Mouse (Mus musculus) thymus, adult 2 months (tissue): ENCODE results near the gene Fgf18.

Source experiments
- CTCF ChIP-seq: fragments of 200-500 bp; IDR thresholded peaks from 2 replicates; pipeline ENCODE4 v1.5.1; 2012; ENCODE audit warnings: mild to moderate bottlenecking, control low read depth, low read length, moderate library complexity, borderline replicate concordance; ENCODE audit not compliant: control insufficient read depth, poor library complexity, insufficient read depth; ENCODE audit errors: extremely low read depth
- POLR2A ChIP-seq: fragments of 200-500 bp; IDR thresholded peaks from 2 replicates; pipeline ENCODE4 v1.6.1; 2012; ENCODE audit warnings: mild to moderate bottlenecking, low read length, control low read depth, moderate library complexity; ENCODE audit not compliant: control insufficient read depth, poor library complexity, insufficient read depth; ENCODE audit errors: extremely low read depth

DNA sequence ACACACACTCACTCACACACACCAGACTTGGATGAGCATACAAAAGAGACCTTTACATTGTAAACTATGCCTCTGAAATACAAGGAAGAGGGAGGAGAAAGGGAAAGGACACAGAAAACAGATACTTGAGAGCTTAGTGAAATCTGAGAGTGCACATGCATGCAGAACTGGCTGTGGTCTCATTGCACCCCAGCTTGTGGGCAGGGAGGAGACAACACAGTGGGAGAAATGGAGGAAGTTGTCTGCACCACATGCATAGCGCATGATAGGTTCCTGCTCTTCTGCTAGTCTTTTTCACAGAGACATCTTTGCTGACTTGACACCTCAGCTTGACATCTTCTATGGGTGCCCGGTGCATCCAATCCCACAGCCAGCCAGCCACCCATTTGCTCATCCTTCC, 63.2 kb downstream of the Fgf18 start:
- TF ChIP-seq CTCF (no peak), POLR2A (no peak)
